Mouse (Mus musculus) adrenal gland, postnatal 4 days (tissue): Measurements from ENCODE around the gene Slc2a4. TPM values are rescaled to one million over a fixed set of nuclear protein-coding genes. Genes with fewer than 3 reads are reported as not detected.

Source experiments
- DNase-seq, 2 experiments: peaks; one replicate each; pipeline ENCODE4 v3.0.0; 2021 to 2022; ENCODE audit warnings: low spot score in 2 of 2, mixed read lengths in 2 of 2
- long read RNA-seq, 2 experiments: library from polyadenylated mRNA; stranded (forward); transcript quantifications; one replicate each; pipeline ENCODE4 v2.0.0; 2021
- total RNA-seq, 2 experiments: library from RNA; stranded (reverse); gene quantifications; 2 replicates each; pipeline ENCODE4 v1.2.3; 2021

The Slc2a4 gene
- 10 to 100 TPM; 23.6 to 24.8 TPM for total RNA-seq
- long read RNA-seq, experiment 1, transcript Slc2a4-201 (11 exons, 2,524 nt) = major isoform, 12 of 26 reads
- long read RNA-seq, experiment 1, partial matches to known transcripts = 1 of 26 reads
- long read RNA-seq, experiment 1, other reads (novel, unspliced or antisense) = 11 of 26 reads
- long read RNA-seq, experiment 2, transcript Slc2a4-201 (11 exons, 2,524 nt) = major isoform, 11 of 30 reads
- long read RNA-seq, experiment 2, partial matches to known transcripts = 5 of 30 reads
- long read RNA-seq, experiment 2, other reads (novel, unspliced or antisense) = 12 of 30 reads

GRCm38 (mm10) chr11:69948066-69948762, at the start of gene Slc2a4:
Gene Slc2a4 (minus strand): TSS chr11:69948188.
- peak; percentile 82 to 89 for DNase-seq

GRCm38 (mm10) chr11:69997070-69997509, 49.1 kb upstream of the Slc2a4 start:
- peak; percentile 79 to 86 for DNase-seq

- no peak for DNase-seq
Measured at GRCm38 (mm10) chr11:69996161-69997061, 48.4 kb upstream of the Slc2a4 start.

- DNase-seq = peak; percentile 87 to 97
Measured at GRCm38 (mm10) chr11:69995391-69995960, 47.5 kb upstream of the Slc2a4 start, which contains the start of gene Phf23. Gene Phf23 (plus strand): TSS chr11:69995777.

GRCm38 (mm10) chr11:69994401-69995090, 46.6 kb upstream of the Slc2a4 start:
- no peak for DNase-seq

- no peak for DNase-seq
Measured at GRCm38 (mm10) chr11:69992932-69993331, 44.9 kb upstream of the Slc2a4 start.

GRCm38 (mm10) chr11:69992396-69992795, 44.4 kb upstream of the Slc2a4 start:
- no peak for DNase-seq

- DNase-seq = no peak
Measured at GRCm38 (mm10) chr11:69991711-69992110, 43.7 kb upstream of the Slc2a4 start.

- peak; percentile 85 to 95 for DNase-seq
Measured at GRCm38 (mm10) chr11:69990850-69991691, 43.1 kb upstream of the Slc2a4 start, which contains the start of gene Gabarap. Gene Gabarap (plus strand): TSS chr11:69991143.

GRCm38 (mm10) chr11:69989949-69990348, 42.0 kb upstream of the Slc2a4 start:
- no peak for DNase-seq

GRCm38 (mm10) chr11:69984431-69984830, 36.4 kb upstream of the Slc2a4 start:
- no peak for DNase-seq

- no peak for DNase-seq
Measured at GRCm38 (mm10) chr11:69983377-69983776, 35.4 kb upstream of the Slc2a4 start.

- DNase-seq = no peak
Measured at GRCm38 (mm10) chr11:69982877-69983276, 34.9 kb upstream of the Slc2a4 start.

GRCm38 (mm10) chr11:69982225-69982624, 34.2 kb upstream of the Slc2a4 start, which contains the start of gene Elp5:
Gene Elp5 (minus strand): TSS chr11:69982517.
- no peak for DNase-seq

GRCm38 (mm10) chr11:69981141-69981762, 33.3 kb upstream of the Slc2a4 start, which contains the start of gene Ctdnep1:
Gene Ctdnep1 (plus strand): TSS chr11:69981156.
- DNase-seq = no peak

- DNase-seq = peak; percentile 93 to 96
Measured at GRCm38 (mm10) chr11:69980196-69981140, 32.5 kb upstream of the Slc2a4 start.

GRCm38 (mm10) chr11:69979827-69980195, 31.8 kb upstream of the Slc2a4 start:
- no peak for DNase-seq

- DNase-seq = no peak
Measured at GRCm38 (mm10) chr11:69976271-69976670, 28.3 kb upstream of the Slc2a4 start.
